Mouse (Mus musculus): ENCODE measurements around the gene Cox6b2.

GRCm38 (mm10) chr7:4716955-4717354, 35.9 kb downstream of the Cox6b2 start:
- TF ChIP-seq CHD2 (IDR thresholded peaks at IDR 0.05; ENCODE audit: low read depth, low read length): no peak
- TF ChIP-seq ZNF384 (IDR thresholded peaks at IDR 0.05; ENCODE audit: low read depth, low read length): no peak

Data from ES-E14 (cell line).